Mouse (Mus musculus) megakaryocyte, adult 5-6 weeks (primary cell): Measurements from ENCODE around the gene Kpna7. TPM values are rescaled to one million over a fixed set of nuclear protein-coding genes. Genes with fewer than 3 reads are reported as not detected.

Experiments used
- total RNA-seq, 2 experiments: library from RNA; stranded (forward) in 1 of 2; stranded (reverse) in 1 of 2; fragments of 153-499, 151-499 nt in 1 of 2; fragments of 221-1000, 200-1000 nt in 1 of 2; gene quantifications; 2 replicates each; pipeline versions ENCODE4 v1.2.3 to v1.2.4; 2015 to 2017

Kpna7 gene
- total RNA-seq, 2 experiments from 2014 or later = not detected

Other genes starting within 250 kb of the Kpna7 start
- gene Smurf1, start 118.2 kb downstream of the Kpna7 start, total RNA-seq (2015) = 4.7 and 5.1 TPM in 2 replicates
- gene Smurf1, start 118.2 kb downstream of the Kpna7 start, total RNA-seq (2017) = 6.7 and 6.9 TPM in 2 replicates
- not detected in 2 replicates for gene Gm4871, start 51.3 kb downstream of the Kpna7 start, total RNA-seq (2015)
- not detected in 2 replicates for gene Gm4871, start 51.3 kb downstream of the Kpna7 start, total RNA-seq (2017)
- gene 1700018F24Rik, start 41.0 kb downstream of the Kpna7 start, total RNA-seq (2015) = not detected in 2 replicates
- not detected in 2 replicates for gene 1700018F24Rik, start 41.0 kb downstream of the Kpna7 start, total RNA-seq (2017)
- gene Arpc1a, start 200 bp downstream of the Kpna7 start, total RNA-seq (2015) = 98.2 and 102 TPM in 2 replicates
- gene Arpc1a, start 200 bp downstream of the Kpna7 start, total RNA-seq (2017) = 65.2 and 77.0 TPM in 2 replicates
- gene Arpc1b, start 30.2 kb upstream of the Kpna7 start, total RNA-seq (2015) = 361 and 425 TPM in 2 replicates
- 297 and 318 TPM in 2 replicates for gene Arpc1b, start 30.2 kb upstream of the Kpna7 start, total RNA-seq (2017)
- gene Pdap1, start 56.2 kb upstream of the Kpna7 start, total RNA-seq (2015) = 24.8 and 26.1 TPM in 2 replicates
- 140 and 144 TPM in 2 replicates for gene Pdap1, start 56.2 kb upstream of the Kpna7 start, total RNA-seq (2017)
- gene Bud31, start 56.3 kb upstream of the Kpna7 start, total RNA-seq (2015) = 179 and 181 TPM in 2 replicates
- gene Bud31, start 56.3 kb upstream of the Kpna7 start, total RNA-seq (2017) = 217 and 234 TPM in 2 replicates
- gene Ptcd1, start 83.1 kb upstream of the Kpna7 start, total RNA-seq (2015) = 6.5 and 7.9 TPM in 2 replicates
- 14.8 and 15.3 TPM in 2 replicates for gene Ptcd1, start 83.1 kb upstream of the Kpna7 start, total RNA-seq (2017)
- 16.6 and 17.0 TPM in 2 replicates for gene Cpsf4, start 83.2 kb upstream of the Kpna7 start, total RNA-seq (2015)
- gene Cpsf4, start 83.2 kb upstream of the Kpna7 start, total RNA-seq (2017) = 34.0 and 37.8 TPM in 2 replicates
- 310 and 322 TPM in 2 replicates for gene Atp5j2, start 108.0 kb upstream of the Kpna7 start, total RNA-seq (2015)
- gene Atp5j2, start 108.0 kb upstream of the Kpna7 start, total RNA-seq (2017) = 103 and 107 TPM in 2 replicates
- gene Zkscan14, start 117.8 kb upstream of the Kpna7 start, total RNA-seq (2015) = 6.2 and 6.4 TPM in 2 replicates
- 30.8 and 31.7 TPM in 2 replicates for gene Zkscan14, start 117.8 kb upstream of the Kpna7 start, total RNA-seq (2017)
- gene Zkscan5, start 120.5 kb upstream of the Kpna7 start, total RNA-seq (2015) = 2.6 and 2.7 TPM in 2 replicates
- gene Zkscan5, start 120.5 kb upstream of the Kpna7 start, total RNA-seq (2017) = 4.6 and 5.4 TPM in 2 replicates
- 31.1 and 36.1 TPM in 2 replicates for gene Zfp655, start 147.7 kb upstream of the Kpna7 start, total RNA-seq (2015)
- 23.4 and 27.2 TPM in 2 replicates for gene Zfp655, start 147.7 kb upstream of the Kpna7 start, total RNA-seq (2017)
- 5.4 and 6.4 TPM in 2 replicates for gene Zscan25, start 196.5 kb upstream of the Kpna7 start, total RNA-seq (2015)
- 3.2 and 3.5 TPM in 2 replicates for gene Zscan25, start 196.5 kb upstream of the Kpna7 start, total RNA-seq (2017)